Mouse (Mus musculus) kidney, adult 11 months (tissue): ENCODE data around the gene Lamb1.

ENCODE experiments used
- DNase-seq: peaks from one replicate; pipeline ENCODE4 v3.0.0; 2022

Lamb1 gene

GRCm38 (mm10) chr12:31265005-31265721 lies at the start of gene Lamb1:
TSS of gene Lamb1 (plus strand) at chr12:31265234.
- peak; percentile 84 for DNase-seq

GRCm38 (mm10) chr12:31217232-31217631 lies 47.8 kb upstream of the Lamb1 start:
- DNase-seq: no peak

- peak; percentile 59 for DNase-seq
Measured at GRCm38 (mm10) chr12:31218774-31219173, 46.3 kb upstream of the Lamb1 start.

GRCm38 (mm10) chr12:31221522-31221921 lies 43.5 kb upstream of the Lamb1 start:
- DNase-seq: no peak

GRCm38 (mm10) chr12:31222282-31222681 lies 42.8 kb upstream of the Lamb1 start:
- DNase-seq: no peak

GRCm38 (mm10) chr12:31222741-31223140 lies 42.3 kb upstream of the Lamb1 start:
- no peak for DNase-seq

GRCm38 (mm10) chr12:31225451-31225850 lies 39.6 kb upstream of the Lamb1 start:
- no peak for DNase-seq

GRCm38 (mm10) chr12:31227167-31227566 lies 37.9 kb upstream of the Lamb1 start:
- no peak for DNase-seq

- DNase-seq: no peak
Measured at GRCm38 (mm10) chr12:31228878-31229277, 36.2 kb upstream of the Lamb1 start.

GRCm38 (mm10) chr12:31232635-31233034 lies 32.4 kb upstream of the Lamb1 start:
- DNase-seq: no peak

GRCm38 (mm10) chr12:31235018-31235417 lies 30.0 kb upstream of the Lamb1 start:
- DNase-seq: no peak

- no peak for DNase-seq
Measured at GRCm38 (mm10) chr12:31236861-31237595, 28.0 kb upstream of the Lamb1 start.

- DNase-seq: peak; percentile 56
Measured at GRCm38 (mm10) chr12:31239031-31239583, 25.9 kb upstream of the Lamb1 start.

- DNase-seq: no peak
Measured at GRCm38 (mm10) chr12:31239798-31240197, 25.2 kb upstream of the Lamb1 start.

GRCm38 (mm10) chr12:31240470-31240869 lies 24.6 kb upstream of the Lamb1 start, which contains the start of gene Gm6993:
TSS of gene Gm6993 (plus strand) at chr12:31240770.
- DNase-seq: no peak

GRCm38 (mm10) chr12:31241595-31242342 lies 23.3 kb upstream of the Lamb1 start:
- no peak for DNase-seq

GRCm38 (mm10) chr12:31244001-31244400 lies 21.0 kb upstream of the Lamb1 start:
- DNase-seq: no peak

- no peak for DNase-seq
Measured at GRCm38 (mm10) chr12:31244691-31245090, 20.3 kb upstream of the Lamb1 start.

GRCm38 (mm10) chr12:31246153-31246552 lies 18.9 kb upstream of the Lamb1 start:
- no peak for DNase-seq

GRCm38 (mm10) chr12:31246615-31247014 lies 18.4 kb upstream of the Lamb1 start:
- DNase-seq: no peak

GRCm38 (mm10) chr12:31248165-31248564 lies 16.9 kb upstream of the Lamb1 start:
- no peak for DNase-seq

GRCm38 (mm10) chr12:31248681-31249080 lies 16.4 kb upstream of the Lamb1 start:
- DNase-seq: no peak

- no peak for DNase-seq
Measured at GRCm38 (mm10) chr12:31252259-31252658, 12.8 kb upstream of the Lamb1 start.
